Mouse (Mus musculus) right cerebral cortex, adult 18-20 months (tissue): ENCODE measurements around the gene Ndufaf3.

ENCODE experiments used
- DNase-seq: peaks from one replicate; pipeline ENCODE4 v3.0.0; 2022; ENCODE audit warnings: mixed read lengths

The Ndufaf3 gene

GRCm38 (mm10) chr9:108572321-108572720 lies 5.1 kb upstream of the Ndufaf3 start:
- DNase-seq: no peak

- DNase-seq: no peak
These were observed 4.3 kb upstream of the Ndufaf3 start for GRCm38 (mm10) chr9:108571401-108571973.

GRCm38 (mm10) chr9:108570207-108570896 lies 3.1 kb upstream of the Ndufaf3 start:
- DNase-seq: peak; percentile 62

GRCm38 (mm10) chr9:108569381-108570206 lies 2.4 kb upstream of the Ndufaf3 start, which contains the start of gene Dalrd3:
TSS of gene Dalrd3 (plus strand) at chr9:108569886.
- peak; percentile 94 for DNase-seq

GRCm38 (mm10) chr9:108568511-108568921 lies 1.3 kb upstream of the Ndufaf3 start:
- no peak for DNase-seq

GRCm38 (mm10) chr9:108567931-108568419 lies 741 bp upstream of the Ndufaf3 start:
- DNase-seq: no peak

GRCm38 (mm10) chr9:108565881-108566814 lies 1.1 kb downstream of the Ndufaf3 start:
- no peak for DNase-seq

GRCm38 (mm10) chr9:108564131-108564530 lies 3.1 kb downstream of the Ndufaf3 start:
- no peak for DNase-seq

GRCm38 (mm10) chr9:108563671-108564070 lies 3.6 kb downstream of the Ndufaf3 start:
- DNase-seq: no peak

GRCm38 (mm10) chr9:108560227-108560841 lies 6.9 kb downstream of the Ndufaf3 start, which contains the start of gene Impdh2:
TSS of gene Impdh2 (plus strand) at chr9:108560286.
- DNase-seq: peak; percentile 93

- DNase-seq: no peak
These were observed 8.1 kb downstream of the Ndufaf3 start for GRCm38 (mm10) chr9:108559169-108559568.

- no peak for DNase-seq
These were observed 20.4 kb downstream of the Ndufaf3 start for GRCm38 (mm10) chr9:108546875-108547274.

GRCm38 (mm10) chr9:108545986-108546385 lies 21.2 kb downstream of the Ndufaf3 start:
- DNase-seq: no peak

GRCm38 (mm10) chr9:108540846-108541245 lies 26.4 kb downstream of the Ndufaf3 start:
- no peak for DNase-seq

GRCm38 (mm10) chr9:108531496-108531895 lies 35.7 kb downstream of the Ndufaf3 start:
- no peak for DNase-seq

GRCm38 (mm10) chr9:108530954-108531353 lies 36.3 kb downstream of the Ndufaf3 start:
- no peak for DNase-seq

GRCm38 (mm10) chr9:108525400-108525799 lies 41.8 kb downstream of the Ndufaf3 start:
- no peak for DNase-seq

- no peak for DNase-seq
These were observed 43.9 kb downstream of the Ndufaf3 start for GRCm38 (mm10) chr9:108523341-108523740.

- DNase-seq: no peak
These were observed 45.6 kb downstream of the Ndufaf3 start for GRCm38 (mm10) chr9:108521604-108522003.

- DNase-seq: peak; percentile 45
These were observed 49.3 kb downstream of the Ndufaf3 start for GRCm38 (mm10) chr9:108517931-108518332.

- peak; percentile 89 for DNase-seq
These were observed 49.8 kb downstream of the Ndufaf3 start for GRCm38 (mm10) chr9:108517253-108517930.
